8 mouse cellular contexts compared by ENCODE assay signal in the genomic region with DNA sequence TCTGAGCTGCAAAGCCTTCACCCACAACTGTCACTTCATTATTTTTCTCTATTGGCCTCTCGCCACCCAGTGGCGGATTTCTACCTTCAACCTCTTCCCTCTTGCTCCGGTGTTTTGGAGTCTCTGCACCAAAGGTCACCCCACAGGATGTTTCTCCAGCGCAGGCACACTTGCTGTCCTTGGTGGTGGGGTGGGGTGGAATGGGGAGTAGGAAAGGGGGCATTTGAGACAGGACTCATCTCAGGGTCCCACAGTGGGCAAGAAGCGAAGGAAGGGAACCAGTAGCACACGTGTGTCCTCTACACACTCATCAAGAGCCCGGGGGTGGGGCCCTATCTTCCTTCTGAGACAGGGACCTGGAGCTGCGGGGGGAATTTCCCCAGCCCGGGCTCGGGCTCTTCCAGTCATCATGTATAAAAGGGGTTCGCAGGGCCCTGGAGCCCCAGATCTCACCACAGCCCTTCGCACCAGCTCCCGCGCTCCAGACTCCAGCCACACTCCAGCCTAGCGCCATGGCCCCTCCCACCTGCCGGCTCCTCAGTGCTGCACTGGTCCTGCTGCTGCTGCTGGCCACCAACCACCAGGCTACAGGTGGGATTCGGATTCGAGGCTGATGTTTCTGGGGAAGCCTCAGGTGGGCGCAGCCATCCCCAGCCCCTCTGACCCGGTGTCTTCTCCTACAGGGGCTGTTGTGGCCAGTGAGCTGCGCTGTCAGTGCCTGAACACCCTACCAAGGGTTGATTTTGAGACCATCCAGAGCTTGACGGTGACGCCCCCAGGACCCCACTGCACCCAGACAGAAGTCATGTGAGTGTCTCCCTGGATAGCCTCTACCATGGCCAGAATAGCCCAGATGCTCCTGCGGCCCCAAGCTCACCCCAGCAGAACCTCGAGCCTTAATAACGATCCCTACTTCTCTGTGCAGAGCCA. TPM values are rescaled to one million over a fixed set of nuclear protein-coding genes. Genes with fewer than 3 reads are reported as not detected.
A peak's percentile ranks its signal among the peaks of the same experiment; 100 is the strongest.
DNase-seq lines count a peak whose midpoint lies in the region; ATAC-seq and TF ChIP-seq lines count a peak whose summit lies in the region.
"Had no signal": no experiment of that assay in that cellular context is flagged by ENCODE, and none has a peak within 500 bp of the region (broad histone marks: within the 10 kb centered on the region; RNA-seq: fewer than 3 reads in every experiment).

A gene (plus strand): TSS at position 445 of the 930 bp plus-strand sequence.

- H3K9me3 ChIP-seq in CH12.LX (replicated peaks; ENCODE audit: low read length): no peaks in the 10 kb centered on the region
- H3K9me3 ChIP-seq in intestine, embryonic 15.5 days: no peaks in the 10 kb centered on the region
- H3K9me3 ChIP-seq in liver, embryonic 16.5 days (replicated peaks; ENCODE audit: control insufficient read depth, low read length): no peaks in the 10 kb centered on the region
- H3K9me3 ChIP-seq in neural tube, embryonic 13.5 days: no peaks in the 10 kb centered on the region

- peak; percentile 60 for TF ChIP-seq RAD21 in CH12.LX (IDR thresholded peaks at IDR 0.05; ENCODE audit: low read depth, low read length)

- no peak within 1 kb of the TSS for H3K4me3 ChIP-seq in CH12.LX (replicated peaks in 1 of 3; ENCODE audit: low read depth in 2 of 3, low read length in 2 of 3, poor library complexity in 1 of 3)
- H3K4me3 ChIP-seq in intestine, embryonic 15.5 days (replicated peaks): peak within 1 kb of the TSS; percentile 34
- H3K4me3 ChIP-seq in liver, embryonic 16.5 days (ENCODE audit: low read depth, low read length): peak within 1 kb of the TSS; percentile 44
- peak within 1 kb of the TSS; percentile 34 for H3K4me3 ChIP-seq in neural tube, embryonic 13.5 days
- H3K4me3 ChIP-seq: erythroblast, embryonic 14.5 days had no signal

- peak in 1 of 2 experiments; percentile 70; a peak in 2 of 4 replicates for TF ChIP-seq CTCF in CH12.LX (conservative IDR thresholded peaks at IDR 0.05 in 1 of 2, IDR thresholded peaks at IDR 0.05 in 1 of 2; ENCODE audit: low read depth in 2 of 2, low read length in 2 of 2)

- TF ChIP-seq POLR2A in CH12.LX (IDR thresholded peaks at IDR 0.05; ENCODE audit: low read depth, low read length): no peak

- in situ Hi-C loops in CH12.LX (cut with MboI; ENCODE audit: low pct_ligation_motif_present, low pct_unique_long_range_greater_than_20kb, low sequenced_read_pairs): loop anchor here (5.0 kb wide), 1 partner anchor 124 kb away; no protein-coding TSS in a partner anchor

- no peaks in the 10 kb centered on the region for H3K27me3 ChIP-seq in CH12.LX (replicated peaks)
- H3K27me3 ChIP-seq in intestine, embryonic 15.5 days (replicated peaks): no peaks in the 10 kb centered on the region
- H3K27me3 ChIP-seq in liver, embryonic 16.5 days (ENCODE audit: control insufficient read depth, insufficient read depth, low read depth, low read length): no peaks in the 10 kb centered on the region
- no peaks in the 10 kb centered on the region for H3K27me3 ChIP-seq in neural tube, embryonic 13.5 days

- H3K36me3 ChIP-seq in CH12.LX (replicated peaks in 1 of 2; ENCODE audit: control insufficient read depth in 1 of 2, insufficient read depth in 1 of 2, low read length in 1 of 2): no peaks in the 10 kb centered on the region
- no peaks in the 10 kb centered on the region for H3K36me3 ChIP-seq in intestine, embryonic 15.5 days
- H3K36me3 ChIP-seq in liver, embryonic 16.5 days (ENCODE audit: control insufficient read depth, insufficient read depth): no peaks in the 10 kb centered on the region
- no peaks in the 10 kb centered on the region for H3K36me3 ChIP-seq in neural tube, embryonic 13.5 days

- H3K4me1 ChIP-seq in CH12.LX (ENCODE audit: control insufficient read depth in 1 of 2, insufficient read depth in 2 of 2): peaks cover 0 to 4% of the 10 kb centered on the region in 2 experiments; a peak in 2 of 4 replicates
- H3K4me1 ChIP-seq in intestine, embryonic 15.5 days (replicated peaks): peaks cover 7% of the 10 kb centered on the region; the same call in 1 of the 2 replicates
- H3K4me1 ChIP-seq in liver, embryonic 16.5 days (ENCODE audit: control insufficient read depth, low read depth, low read length): no peaks in the 10 kb centered on the region
- H3K4me1 ChIP-seq in neural tube, embryonic 13.5 days (replicated peaks): peaks cover 8% of the 10 kb centered on the region

- ATAC-seq in erythroid progenitor cell, adult 5-6 weeks (replicated peaks; ENCODE audit: low FRiP score, poor library complexity, severe bottlenecking): peak; percentile 39; the same call in 1 of the 2 replicates
- ATAC-seq in intestine, embryonic 15.5 days: peak; percentile 89
- ATAC-seq in liver, embryonic 16.5 days (ENCODE audit: low read depth): 0 out of 2 replicates have a peak, but pooled peaks have one; percentile 25
- peak; percentile 87 for ATAC-seq in neural tube, embryonic 13.5 days (ENCODE audit: low read depth)

- dilution Hi-C loops in CH12.LX (cut with MboI; ENCODE audit: extremely low pct_ligation_motif_present, extremely low pct_unique_long_range_greater_than_20kb, low sequenced_read_pairs): no loop called here

- peak within 1 kb of the TSS; percentile 71 for H3K4me2 ChIP-seq in CH12.LX (ENCODE audit: insufficient read depth, low read depth, poor library complexity, severe bottlenecking)
- peak within 1 kb of the TSS; percentile 86 for H3K4me2 ChIP-seq in intestine, embryonic 15.5 days (replicated peaks)
- H3K4me2 ChIP-seq in liver, embryonic 16.5 days (ENCODE audit: low read depth, low read length): peak within 1 kb of the TSS; percentile 66
- H3K4me2 ChIP-seq in neural tube, embryonic 13.5 days: peak within 1 kb of the TSS; percentile 64

- H3K79me2 ChIP-seq in CH12.LX (replicated peaks; ENCODE audit: control insufficient read depth, extremely low read depth, insufficient read depth, poor library complexity, severe bottlenecking): no peaks in the 10 kb centered on the region

- no peak for TF ChIP-seq EP300 in CH12.LX (IDR thresholded peaks at IDR 0.05; ENCODE audit: low read length)

- no peak within 1 kb of the TSS for H3K27ac ChIP-seq in CH12.LX (ENCODE audit: insufficient read depth, low read depth)
- no peak within 1 kb of the TSS for H3K27ac ChIP-seq in intestine, embryonic 15.5 days
- no peak within 1 kb of the TSS for H3K27ac ChIP-seq in liver, embryonic 16.5 days (ENCODE audit: low read length)
- no peak within 1 kb of the TSS for H3K27ac ChIP-seq in neural tube, embryonic 13.5 days (replicated peaks)

- WGBS in intestine, embryonic 15.5 days: 17% methylated on average over 25 of the region's 26 CpGs
- WGBS in liver, embryonic 16.5 days (ENCODE audit: insufficient replicate concordance): 17% methylated on average over 25 of the region's 26 CpGs
- 18% methylated on average over 26 of the region's 26 CpGs for WGBS in neural tube, embryonic 13.5 days

- H3K9ac ChIP-seq in CH12.LX (ENCODE audit: insufficient read depth, low read depth): no peak within 1 kb of the TSS
- peak within 1 kb of the TSS; percentile 17; the same call in 1 of the 2 replicates for H3K9ac ChIP-seq in intestine, embryonic 15.5 days
- no peak within 1 kb of the TSS for H3K9ac ChIP-seq in liver, embryonic 16.5 days (ENCODE audit: low read depth, low read length)
- 0 out of 2 replicates have a peak within 1 kb of the TSS, but pooled peaks have one; percentile 45 for H3K9ac ChIP-seq in neural tube, embryonic 13.5 days

- peak; percentile 63 for DNase-seq in 3134 (ENCODE audit: extremely low read depth, insufficient read length, low spot score)
- DNase-seq in CH12.LX (ENCODE audit: extremely low read depth): peak; percentile 38
- DNase-seq in layer of hippocampus, adult 18-20 months (ENCODE audit: low spot score in 2 of 2): no peak

TF ChIP-seq in CH12.LX, 34 proteins besides CTCF, POLR2A, EP300 and RAD21:
- peak; percentile 78 for TF ChIP-seq SMC3 (IDR thresholded peaks at IDR 0.05; ENCODE audit: low read depth, low read length)
- TF ChIP-seq USF2 (conservative IDR thresholded peaks at IDR 0.05; ENCODE audit: low read depth, low read length): no peak

RNA-seq across cellular contexts. Expression of the gene that starts here (rescaled TPM):
- total RNA-seq in CH12.LX (2012; rRNA removed) (not detected in 2 replicates), CH12.LX (2014; rRNA removed) (not detected in 2 replicates)
- not detected in 2 replicates for polyA plus RNA-seq in CH12.LX (2012; ENCODE audit: insufficient read length, low read depth)
- total RNA-seq in erythroid progenitor cell, adult 5-6 weeks (2015; ENCODE audit: low replicate concordance): not detected in 2 replicates
- not detected in 2 replicates for total RNA-seq in erythroid progenitor cell, adult 5-6 weeks (2017; ENCODE audit: low replicate concordance)
- polyA plus RNA-seq in intestine, embryonic 15.5 days (2015; fragmentation: Nextera tagmentation; extraction: Ambion mirVana): 0.14 TPM in 1 of 2 replicates, not detected in the other
- polyA plus RNA-seq in liver, embryonic 16.5 days (2015; fragmentation: Nextera tagmentation; extraction: Ambion mirVana): not detected in 2 replicates
- not detected in 2 replicates for polyA plus RNA-seq in neural tube, embryonic 13.5 days (2015; fragmentation: Nextera tagmentation; extraction: Ambion mirVana)
- under 1 TPM in 1 of 2 experiments, not detected in 1; 0.17 TPM for total RNA-seq in layer of hippocampus, adult 18-20 months (2021)

Comparison
In these comparisons a context has a peak if more than half of its experiments do, and no peak if none do; other contexts are left out.
1. Peak in DNase-seq and H3K4me2 ChIP-seq in CH12.LX; RNA of the gene not detected or under 1 TPM.
2. Peak in ATAC-seq in erythroid progenitor cell, adult 5-6 weeks; RNA of the gene not detected or under 1 TPM.
3. Peak in ATAC-seq, H3K4me3 ChIP-seq, H3K9ac ChIP-seq and H3K4me2 ChIP-seq in intestine, embryonic 15.5 days; RNA of the gene not detected or under 1 TPM.
4. Peak in ATAC-seq, H3K4me3 ChIP-seq and H3K4me2 ChIP-seq in liver, embryonic 16.5 days; RNA of the gene not detected or under 1 TPM.
5. Peak in ATAC-seq, H3K4me3 ChIP-seq, H3K9ac ChIP-seq and H3K4me2 ChIP-seq in neural tube, embryonic 13.5 days; RNA of the gene not detected or under 1 TPM.
6. ATAC-seq: peak in every context shown above with its lines; median percentile 89 in intestine, embryonic 15.5 days; 87 in neural tube, embryonic 13.5 days; 39 in erythroid progenitor cell, adult 5-6 weeks; 25 in liver, embryonic 16.5 days.